Mouse (Mus musculus) ZHBTc4 (cell line): ENCODE results near the gene Stab1.

ENCODE experiments used
- DNase-seq: peaks from one replicate; pipeline ENCODE4 v3.0.0-alpha.2; 2011; ENCODE audit warnings: low read depth, low spot score

The Stab1 gene

DNA sequence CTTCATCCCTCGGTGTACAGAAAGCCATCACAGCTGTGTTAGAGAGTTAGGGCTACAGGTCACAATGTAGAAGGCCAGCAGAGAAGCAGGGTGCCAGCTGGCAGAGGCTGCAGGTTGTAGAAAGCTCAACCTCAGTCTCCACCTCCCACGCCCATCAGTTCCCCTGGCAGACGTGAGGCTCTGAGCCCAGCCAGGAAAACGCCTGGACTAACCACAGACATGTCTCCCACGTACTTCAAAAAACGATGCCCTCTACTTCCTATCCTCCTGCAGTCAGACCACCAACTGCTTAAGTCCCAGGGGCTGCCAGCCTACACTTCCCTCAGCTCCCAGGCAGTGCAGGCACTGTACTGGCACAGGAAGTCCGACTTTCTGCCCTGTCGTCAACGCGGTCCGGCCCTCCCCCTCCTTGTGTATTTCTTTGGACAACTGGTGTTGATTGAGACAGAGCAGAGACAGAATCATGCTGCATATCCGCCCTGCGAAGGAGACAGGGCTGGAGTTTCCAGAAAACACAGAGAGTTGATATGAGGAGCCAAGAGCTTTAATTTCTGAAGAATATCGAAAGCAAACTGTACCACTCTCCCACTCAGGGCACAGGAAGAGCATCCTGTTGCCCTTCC lies 26.6 kb upstream of the Stab1 start:
- DNase-seq: no peak

DNA sequence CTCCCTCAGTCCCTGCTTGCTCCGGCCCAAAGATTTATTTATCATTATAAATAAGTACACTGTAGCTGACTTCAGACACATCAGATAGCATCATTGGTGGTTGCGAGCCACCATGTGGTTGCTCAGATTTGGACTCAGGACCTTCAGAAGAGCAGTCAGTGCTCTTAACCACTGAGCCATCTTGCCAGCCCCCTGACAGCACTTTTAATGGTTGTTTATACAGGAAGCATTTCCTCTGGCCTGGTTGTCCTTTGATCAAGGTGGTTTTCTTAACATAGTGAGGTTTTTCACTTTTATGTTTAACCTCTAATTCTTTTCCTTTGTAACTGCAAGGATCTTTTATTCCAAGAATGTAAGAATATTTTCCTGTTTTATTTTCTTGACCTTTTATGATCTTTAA lies 26.0 kb upstream of the Stab1 start:
- no peak for DNase-seq

DNA sequence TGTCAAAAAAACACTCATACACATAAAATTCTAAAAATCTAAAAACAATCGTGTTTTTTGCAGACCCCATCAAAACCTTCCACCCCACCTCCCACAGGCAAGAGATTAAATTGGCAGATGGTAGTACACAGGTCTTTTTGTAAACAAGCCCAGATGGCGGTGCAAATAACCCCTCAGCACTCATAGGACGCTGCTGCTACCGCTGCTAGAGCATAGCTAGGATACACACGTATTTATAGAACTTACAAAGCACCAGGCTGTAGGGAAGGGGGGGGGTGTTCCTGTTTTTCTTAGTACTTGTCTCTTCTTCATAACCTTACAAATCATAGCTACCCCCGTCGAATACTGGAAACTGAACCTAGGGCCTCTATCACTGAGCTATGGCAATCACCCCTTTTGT lies 25.4 kb upstream of the Stab1 start:
- no peak for DNase-seq

DNA sequence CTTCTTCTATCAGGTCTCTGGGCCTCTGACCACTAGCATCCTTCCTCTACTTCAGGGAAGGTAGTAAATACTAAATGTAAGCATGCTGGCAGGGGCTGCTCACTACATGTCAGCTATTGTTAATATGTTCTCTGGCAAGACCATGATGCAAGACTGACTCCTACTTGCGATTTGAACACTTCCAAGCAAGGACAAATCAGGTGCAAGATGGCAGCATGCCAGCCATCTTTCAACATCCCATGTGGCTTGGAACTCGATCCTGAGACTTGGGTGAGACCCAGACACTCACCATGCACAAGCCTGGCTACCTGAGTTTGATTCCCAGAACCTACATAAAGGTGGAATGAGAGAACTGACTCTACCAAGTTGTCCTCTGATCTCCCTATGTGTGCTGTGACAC lies 23.5 kb upstream of the Stab1 start:
- no peak for DNase-seq

DNA sequence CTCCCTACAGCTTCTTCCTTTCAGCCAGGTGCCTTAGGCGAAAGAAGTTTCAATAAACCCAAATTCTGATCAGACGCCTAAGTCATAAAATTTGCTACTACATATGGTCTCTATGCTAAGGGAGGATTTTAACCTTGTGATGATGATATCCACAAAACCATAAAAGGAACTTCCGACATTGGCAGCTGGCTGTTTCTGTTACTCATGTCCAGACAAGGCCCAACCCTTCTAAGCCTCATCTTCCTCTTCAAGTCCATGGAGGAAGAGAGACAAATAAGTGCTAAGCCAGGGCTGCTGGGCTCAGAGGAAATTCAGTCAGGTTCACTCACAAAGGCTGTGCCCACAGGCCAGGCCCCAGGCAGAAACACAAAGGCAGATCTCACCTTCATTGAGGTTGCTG lies 20.9 kb upstream of the Stab1 start:
- DNase-seq: no peak

DNA sequence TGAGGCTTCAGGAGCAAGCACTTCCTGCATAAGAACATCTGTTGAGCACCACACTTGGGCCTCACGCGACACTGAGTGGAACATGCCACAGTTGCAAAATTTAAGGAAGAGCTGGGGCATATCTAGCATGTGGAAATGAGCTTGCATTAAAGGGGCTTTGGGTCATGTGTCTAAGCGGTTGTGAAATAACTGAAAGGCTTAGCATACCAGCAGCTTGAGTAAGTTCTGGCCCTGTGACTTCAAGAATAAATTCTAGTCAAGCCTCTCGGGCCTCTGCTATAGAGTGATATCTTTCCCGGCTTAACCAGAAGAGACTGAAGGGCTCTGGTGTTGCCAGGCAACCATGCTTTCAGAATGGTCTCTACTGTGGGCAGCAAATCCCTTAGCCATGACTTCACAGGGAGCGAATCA lies 20.3 kb upstream of the Stab1 start:
- DNase-seq: no peak

DNA sequence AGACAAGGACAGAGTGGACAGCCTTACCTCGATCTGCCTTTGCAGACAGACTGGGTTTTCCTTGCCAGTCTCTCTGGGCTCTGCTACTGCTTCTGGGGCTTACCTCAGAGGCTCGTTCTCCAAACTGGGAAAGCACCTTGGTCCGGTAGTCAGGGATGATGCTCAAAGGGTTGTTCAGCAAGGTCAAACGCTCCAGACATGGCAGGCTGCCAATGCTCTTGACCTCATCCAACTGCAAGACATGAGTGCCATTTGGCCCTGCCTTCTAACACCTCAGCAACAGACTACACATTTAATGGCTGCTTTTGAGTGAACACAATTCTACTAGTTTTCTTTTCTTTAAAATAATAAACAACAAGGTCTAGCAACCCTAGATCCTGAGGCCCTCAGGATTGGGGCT lies 18.2 kb upstream of the Stab1 start:
- no peak for DNase-seq

DNA sequence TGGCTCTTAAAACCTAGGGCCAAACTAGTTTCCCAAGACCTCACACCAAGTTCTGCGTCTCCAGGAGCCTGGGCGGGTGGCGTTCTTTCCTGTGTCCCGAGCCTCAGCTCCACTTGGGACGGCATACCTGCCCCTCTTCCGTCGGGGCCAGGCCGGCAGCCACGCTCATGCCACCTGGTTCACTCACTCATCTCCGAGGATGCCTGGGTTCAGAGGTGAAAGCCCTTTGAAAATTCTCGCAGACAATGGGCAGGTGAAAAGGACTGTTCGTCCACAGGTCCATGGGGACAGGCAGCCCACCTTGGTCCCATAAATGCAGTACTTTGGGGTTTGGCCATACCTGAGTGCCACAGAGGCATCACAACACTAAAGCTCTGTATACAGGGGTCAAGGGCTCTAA lies 15.8 kb upstream of the Stab1 start:
- DNase-seq: no peak

DNA sequence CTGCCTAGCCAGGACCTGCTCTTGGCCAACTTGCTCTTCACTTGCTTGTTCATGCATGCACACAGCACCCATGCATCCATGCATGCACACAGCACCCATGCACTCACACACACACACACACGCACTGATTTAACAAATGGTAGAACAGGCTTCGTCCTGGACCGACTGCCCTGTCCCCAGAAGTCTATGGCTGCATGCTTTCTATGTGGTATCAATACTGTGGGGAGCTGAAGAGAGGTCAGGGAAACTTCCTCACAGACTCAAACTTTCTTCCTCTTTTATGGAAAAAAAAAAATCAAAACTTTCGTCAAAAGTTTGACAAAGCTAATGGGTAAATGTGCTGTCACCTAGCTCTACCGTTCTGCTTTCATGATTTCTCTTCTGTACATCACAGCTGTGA lies 15.1 kb upstream of the Stab1 start:
- no peak for DNase-seq

DNA sequence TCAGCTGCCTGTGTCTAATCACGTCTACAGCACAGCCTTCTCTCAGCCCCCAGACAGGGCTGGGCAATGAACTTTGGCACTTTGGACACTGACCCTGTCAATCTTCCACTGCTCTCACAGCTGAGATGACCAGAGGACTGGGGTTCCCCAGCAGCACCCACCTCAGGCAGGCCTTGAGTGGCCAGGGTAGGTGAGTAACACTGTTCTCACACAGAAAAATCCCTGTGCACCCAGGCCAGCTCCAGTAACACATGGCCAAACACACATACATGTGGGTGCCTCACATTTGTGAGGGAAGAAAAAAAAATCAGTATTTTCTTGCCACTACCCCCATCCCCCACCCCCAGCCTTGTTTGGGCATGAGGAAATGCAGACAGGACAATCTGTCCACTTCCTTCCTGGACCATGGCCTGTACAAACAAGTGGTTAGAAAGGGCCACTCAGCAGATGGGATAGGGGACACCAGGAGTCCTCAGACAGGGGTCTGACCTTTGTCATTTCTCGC lies 14.4 kb upstream of the Stab1 start:
- DNase-seq: no peak

DNA sequence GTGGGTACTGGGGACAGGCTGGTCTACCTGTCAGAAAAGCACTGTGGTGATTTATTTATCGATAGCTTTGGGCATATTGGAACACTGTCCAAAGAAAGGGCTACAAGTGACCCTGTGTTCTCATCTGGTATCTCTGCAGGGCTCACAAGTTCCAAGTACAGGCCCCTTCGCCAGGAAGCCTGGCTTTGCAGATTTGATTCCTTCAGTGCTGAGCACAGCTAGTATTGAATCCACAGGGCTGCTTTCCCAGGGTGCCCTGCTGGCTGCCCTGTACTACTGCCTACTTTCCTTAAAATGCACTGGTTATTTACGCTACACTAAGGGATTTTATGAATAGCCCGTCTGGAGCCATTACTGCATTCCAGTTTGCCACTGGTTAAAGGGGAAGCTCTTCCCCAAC lies 13.1 kb upstream of the Stab1 start:
- DNase-seq: no peak

DNA sequence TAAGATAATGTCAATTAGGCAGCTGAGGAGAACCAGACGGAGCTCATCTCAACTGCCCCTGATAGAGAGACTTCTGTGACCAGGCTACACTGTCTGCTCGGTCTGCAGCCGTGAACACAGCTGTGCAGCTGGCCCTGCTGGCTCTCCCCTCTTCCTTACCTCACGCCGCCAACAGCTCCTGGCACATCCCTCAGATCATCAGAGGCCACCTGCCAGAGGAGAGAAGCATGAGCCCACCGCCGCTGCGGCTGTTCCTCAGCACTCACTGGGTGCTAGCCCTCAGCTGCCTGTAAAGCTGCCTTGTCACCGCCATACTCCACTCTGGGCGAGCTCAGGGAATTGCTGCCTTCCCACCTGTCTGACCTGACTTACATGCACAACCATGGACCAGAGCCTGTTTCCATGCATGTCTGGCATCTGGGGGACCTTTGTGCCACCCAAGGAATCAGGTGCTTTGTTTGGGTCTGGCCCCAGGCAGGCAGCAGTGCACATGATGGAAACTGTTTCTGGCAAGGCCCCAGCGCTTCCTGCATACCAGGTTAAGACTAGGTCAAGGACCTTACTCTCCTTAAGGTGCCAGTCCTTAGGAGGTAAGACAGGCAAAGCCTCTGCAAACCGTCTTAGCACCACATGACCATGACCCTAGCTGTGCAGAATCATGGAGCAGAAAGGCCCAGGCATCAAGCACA lies 11.4 kb upstream of the Stab1 start:
- no peak for DNase-seq

DNA sequence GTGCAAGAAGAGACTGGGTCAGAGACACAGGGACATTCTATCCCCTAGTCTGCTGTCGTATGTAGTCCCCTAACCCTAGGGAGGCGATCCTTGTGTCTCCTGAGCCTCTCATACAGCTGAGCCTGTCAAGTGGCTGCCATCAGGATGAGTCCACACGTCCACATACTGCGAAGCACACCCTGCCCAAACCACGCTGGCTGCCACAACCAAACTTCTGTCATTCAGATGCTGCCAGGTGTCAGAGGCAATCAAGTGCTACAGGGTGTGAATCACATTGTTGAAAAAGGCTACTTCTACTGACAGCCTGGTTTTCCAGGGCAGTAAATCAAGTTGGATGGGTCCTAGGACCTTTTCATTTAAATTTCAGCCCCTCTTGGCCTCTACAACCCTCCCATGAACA lies 9.3 kb upstream of the Stab1 start:
- peak; percentile 29 for DNase-seq

DNA sequence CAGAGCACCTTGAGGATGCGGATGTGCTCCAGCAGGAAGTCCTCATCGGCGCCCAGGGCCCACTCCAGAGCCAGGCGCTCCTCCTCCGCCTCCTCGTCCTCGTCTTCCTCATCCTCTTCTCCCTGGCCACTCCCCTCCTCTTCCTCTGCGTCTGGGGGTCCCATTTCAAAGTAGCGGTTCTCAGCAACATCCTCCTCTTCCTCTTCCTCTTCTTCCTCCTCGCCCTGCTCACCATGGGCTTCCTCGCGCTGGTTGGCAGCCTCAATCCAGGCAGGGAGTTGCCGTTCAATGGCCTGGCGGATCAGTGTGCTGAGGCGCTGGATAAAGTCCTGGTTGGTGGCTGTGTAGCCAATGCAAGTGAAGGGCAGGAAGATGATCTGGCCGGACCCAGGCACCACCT lies 8.8 kb upstream of the Stab1 start:
- DNase-seq: peak; percentile 29

DNA sequence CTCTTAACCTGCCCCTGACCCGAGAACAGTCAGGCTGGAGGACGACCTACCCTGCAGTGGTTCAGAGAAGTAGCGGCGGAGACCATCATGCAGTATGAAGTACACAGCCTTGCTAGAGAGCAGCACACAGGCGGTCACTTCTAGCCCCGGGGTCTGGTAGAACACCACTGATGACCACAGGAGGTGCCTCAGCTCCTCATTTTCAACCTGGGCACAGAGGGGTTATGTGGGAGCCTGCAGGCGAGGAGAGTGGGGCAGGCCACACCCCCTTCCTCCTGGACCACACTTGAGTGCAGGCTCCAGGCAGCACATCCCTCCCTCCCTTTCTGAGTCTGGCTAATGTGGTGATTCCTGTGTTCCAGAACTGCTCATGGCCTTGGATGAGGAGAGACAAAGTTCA lies 5.1 kb upstream of the Stab1 start:
- no peak for DNase-seq

DNA sequence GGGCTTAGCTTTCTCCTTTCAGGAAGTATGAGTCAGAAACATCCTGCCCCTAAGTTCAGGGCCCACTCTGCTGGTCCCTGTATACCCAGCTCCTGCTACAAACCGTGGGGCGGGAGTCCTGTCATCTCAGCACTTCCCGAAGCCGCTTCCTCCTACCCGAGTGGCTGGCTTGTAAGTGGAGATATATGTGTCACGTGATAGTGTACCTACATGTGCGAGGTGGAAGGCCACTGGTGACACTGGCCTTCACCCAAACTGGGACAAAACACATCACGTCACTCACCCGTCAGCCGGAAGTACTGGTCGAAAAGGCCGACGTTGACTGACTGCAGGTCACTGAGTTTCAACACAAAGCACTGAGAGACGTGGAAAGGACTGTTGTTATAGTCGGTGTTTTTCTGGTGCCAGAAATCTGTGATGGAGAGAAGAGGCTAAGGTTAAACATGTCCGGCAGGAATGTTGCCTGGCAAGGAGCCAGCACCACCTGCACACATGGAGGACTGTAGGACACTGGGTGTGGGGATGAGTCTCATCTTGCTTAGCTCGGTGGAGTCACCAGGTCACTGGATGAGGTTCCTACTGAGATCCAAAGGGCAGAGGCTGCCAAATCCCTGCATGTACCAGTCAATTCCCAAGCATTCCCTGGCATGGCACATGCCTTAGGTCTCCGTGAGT lies 4.5 kb upstream of the Stab1 start:
- DNase-seq: no peak

DNA sequence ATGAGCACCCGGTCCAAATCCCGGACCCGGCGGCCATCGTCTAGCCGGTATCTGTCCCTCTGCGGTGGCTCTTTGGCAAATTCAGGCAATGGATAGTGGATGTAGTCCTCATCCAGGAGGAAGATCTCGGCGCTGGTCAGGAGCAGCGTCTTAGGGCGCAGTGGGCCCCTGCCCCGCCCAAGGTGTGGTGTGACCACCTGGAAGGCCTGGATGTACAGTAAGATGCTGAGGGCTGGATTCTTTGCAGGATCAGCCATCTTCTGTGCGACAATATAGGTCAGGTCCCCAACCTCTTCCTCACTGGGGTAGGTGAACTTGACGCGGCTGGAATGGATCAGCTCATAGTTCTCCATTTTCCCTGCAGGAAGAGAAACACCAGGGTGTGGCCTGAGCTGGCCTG lies 3.4 kb upstream of the Stab1 start:
- DNase-seq: no peak

DNA sequence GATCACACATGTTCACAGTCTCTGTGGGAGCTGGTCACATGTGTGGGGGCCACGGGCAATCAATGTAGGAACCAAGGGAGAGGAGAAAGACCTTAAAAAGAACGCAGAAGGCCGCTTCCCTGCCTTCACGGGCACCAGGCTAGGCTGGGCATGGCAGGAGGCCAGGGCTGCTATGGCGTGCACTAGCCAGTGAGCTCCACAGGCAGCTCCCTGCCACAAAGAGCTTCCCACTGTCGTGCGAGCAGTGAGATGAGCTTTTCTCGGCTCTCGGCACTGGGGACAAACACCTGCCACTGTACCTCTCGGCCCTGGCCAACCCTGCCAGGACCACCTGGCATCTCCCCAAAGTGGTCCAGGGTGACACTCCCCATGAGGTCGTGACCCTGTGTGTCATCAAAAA lies 2.9 kb upstream of the Stab1 start:
- DNase-seq: no peak

DNA sequence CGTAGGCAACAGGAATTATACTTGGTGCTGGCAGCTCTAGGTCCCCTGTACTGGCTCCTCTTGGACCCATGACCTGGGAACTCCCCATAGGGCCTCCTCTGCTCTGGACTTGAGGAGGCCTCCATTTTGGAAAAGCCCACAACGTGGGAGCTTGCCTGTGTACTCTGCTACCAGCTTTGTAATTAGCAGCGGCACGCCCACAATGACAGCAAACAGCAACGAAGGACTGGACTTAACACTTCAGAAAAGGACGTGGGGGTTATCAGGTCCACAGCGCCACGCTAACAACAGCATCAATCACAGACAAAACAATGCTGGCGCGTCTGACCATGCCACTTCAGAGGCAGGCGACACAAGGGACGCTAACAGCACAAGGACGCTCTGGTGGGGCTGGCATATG lies 2.5 kb upstream of the Stab1 start:
- DNase-seq: no peak

DNA sequence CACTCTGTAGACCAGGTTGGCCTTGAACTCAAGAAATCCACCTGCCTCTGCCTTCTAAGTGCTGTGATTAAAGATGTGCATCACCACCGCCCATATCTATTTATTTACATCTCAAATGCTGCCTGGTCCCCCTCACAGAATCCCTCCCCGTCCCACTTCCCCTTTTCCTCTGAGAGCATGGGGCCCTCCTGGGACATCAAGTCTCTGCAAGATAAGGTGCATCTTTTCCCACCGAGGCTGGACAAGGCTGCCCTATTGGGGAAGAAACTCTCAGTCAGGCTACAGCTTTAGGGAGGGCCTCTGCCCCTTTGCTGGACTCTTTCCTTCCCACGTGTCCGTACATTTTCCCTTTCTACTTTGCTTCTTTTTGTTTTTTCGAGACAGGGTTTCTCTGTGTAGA lies 1.1 kb upstream of the Stab1 start:
- DNase-seq: no peak

DNA sequence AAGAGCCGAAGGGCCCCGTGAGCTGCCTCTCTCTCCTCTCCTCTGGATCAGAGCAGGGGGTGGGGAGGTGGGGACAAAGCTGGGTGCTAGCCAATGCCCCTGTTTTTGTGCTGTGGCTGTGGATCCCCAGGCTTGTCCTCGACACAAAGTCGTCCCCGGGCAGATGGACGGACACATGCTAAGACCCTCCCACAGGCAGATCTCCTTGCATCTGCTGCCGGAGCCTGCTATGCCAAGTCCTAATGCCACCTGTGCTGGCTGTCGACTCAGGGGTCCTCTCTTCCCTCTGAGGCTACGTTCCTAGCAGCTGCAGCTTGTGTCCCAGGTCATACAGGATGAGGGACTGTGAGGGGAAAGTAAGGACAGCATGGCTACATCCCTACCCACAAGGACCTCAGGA lies 1.6 kb downstream of the Stab1 start:
- DNase-seq: no peak

DNA sequence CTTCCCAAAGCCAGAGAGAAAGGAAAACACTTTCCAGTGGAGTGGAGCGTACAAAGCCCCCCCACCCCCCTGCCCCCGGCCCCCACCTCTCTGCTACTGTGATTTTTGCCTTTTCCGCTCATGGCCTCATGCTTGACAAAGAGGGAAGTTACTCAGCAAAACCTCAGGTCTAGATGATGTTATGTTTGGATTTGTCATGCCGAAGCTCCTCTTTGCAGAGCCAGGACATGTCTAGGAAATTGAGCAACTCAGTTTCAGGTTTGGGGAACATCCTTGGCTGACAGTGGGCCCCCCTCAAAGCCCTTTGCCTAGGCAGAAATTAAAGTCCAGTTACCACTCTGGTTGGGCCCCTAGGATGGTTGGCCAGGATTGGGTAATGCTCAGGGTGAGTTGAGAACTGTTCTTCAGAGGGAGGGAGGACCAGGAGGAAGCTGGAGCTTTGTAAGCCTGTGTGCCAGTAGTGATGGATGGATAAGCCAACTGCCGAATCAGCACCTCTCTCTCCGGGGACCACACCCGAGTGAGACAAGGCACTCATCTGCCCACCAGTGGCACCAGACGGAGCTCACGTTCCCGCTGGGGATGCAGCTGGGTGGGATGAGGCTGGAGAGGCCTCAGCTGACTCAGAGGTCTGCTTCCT lies 2.3 kb downstream of the Stab1 start:
- no peak for DNase-seq

DNA sequence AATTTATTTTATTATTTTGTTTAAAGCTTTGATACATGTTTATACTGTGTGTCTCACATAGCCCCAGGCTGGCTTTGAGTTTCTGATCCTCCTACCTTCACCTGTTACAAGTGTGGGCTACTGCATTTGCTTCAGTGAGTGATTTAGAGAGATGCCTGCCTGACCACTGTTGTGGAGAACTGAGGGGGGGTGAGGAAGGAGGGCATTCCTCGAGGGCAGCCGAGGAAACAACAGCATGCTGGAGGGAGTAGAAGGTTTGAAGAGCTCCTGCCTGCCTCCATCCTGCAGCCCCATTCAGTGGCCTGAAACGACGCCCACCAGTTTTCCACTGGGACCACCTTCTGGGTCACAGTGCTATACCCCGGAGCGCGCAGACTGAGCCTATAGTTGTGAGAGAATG lies 3.0 kb downstream of the Stab1 start:
- DNase-seq: no peak
